ENCODE assay signal across 10 mouse cellular contexts in the genomic region with DNA sequence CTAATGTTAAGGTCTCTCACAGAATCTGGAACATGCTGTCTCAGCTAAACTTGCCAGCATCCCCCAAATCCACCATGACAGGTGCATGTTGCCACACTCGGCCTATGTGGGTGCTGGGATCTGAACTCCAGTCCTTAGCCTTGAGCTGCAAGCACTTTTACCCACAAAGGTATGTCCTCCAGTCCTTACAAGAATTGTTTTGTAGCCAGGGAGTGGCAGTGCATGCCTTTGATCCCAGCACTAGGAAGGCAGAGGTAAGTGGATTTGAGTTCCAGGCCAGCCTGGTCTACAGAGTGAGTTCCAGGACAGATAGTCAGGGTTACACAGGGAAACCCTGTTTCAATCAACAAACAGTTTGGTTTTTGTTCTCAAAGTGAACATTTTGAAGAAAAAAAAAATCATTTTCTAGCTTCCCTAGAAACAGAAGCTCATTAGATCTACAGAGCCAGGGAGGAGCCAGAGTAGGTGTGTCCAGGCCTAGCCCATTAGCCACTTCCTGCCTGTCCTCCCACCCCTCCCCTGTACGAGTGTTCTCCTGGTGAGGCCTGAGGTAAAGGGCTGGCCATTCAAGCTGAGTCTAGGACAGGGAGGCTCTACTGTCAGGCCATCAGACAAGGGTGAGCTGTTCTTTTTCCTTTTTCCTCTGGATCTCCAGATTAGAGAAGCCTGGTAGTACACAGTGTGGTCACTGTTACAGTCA. TPM values are rescaled to one million over a fixed set of nuclear protein-coding genes. Genes with fewer than 3 reads are reported as not detected.
DNase-seq lines count a peak whose midpoint lies in the region; ATAC-seq and TF ChIP-seq lines count a peak whose summit lies in the region.
"Had no signal": no experiment of that assay in that cellular context is flagged by ENCODE, and none has a peak within 500 bp of the region (broad histone marks: within the 10 kb centered on the region; RNA-seq: fewer than 3 reads in every experiment).

No protein-coding gene starts in this region.

- no peak overlapping the region for H3K4me2 ChIP-seq in midbrain, postnatal 0 days (ENCODE audit: low read depth, low read length, poor library complexity, severe bottlenecking)
- no peak overlapping the region for H3K4me2 ChIP-seq in forebrain, postnatal 0 days (ENCODE audit: low read depth)
- H3K4me2 ChIP-seq: midbrain, embryonic 11.5 days had no signal

- no peak for TF ChIP-seq CTCF in E14TG2a.4 (conservative IDR thresholded peaks at IDR 0.05; ENCODE audit: low read length)
- TF ChIP-seq CTCF in midbrain, postnatal 0 days (IDR thresholded peaks at IDR 0.05): no peak
- no peak for TF ChIP-seq CTCF in forebrain, postnatal 0 days (IDR thresholded peaks at IDR 0.05; ENCODE audit: low read depth)

- WGBS in midbrain, postnatal 0 days: 72% methylated on average over 2 of the region's 2 CpGs
- WGBS in forebrain, postnatal 0 days: 60% methylated on average over 2 of the region's 2 CpGs

- H3K9ac ChIP-seq in midbrain, postnatal 0 days (replicated peaks; ENCODE audit: low read length, poor library complexity, severe bottlenecking): no peak overlapping the region
- H3K9ac ChIP-seq in forebrain, postnatal 0 days: no peak overlapping the region

- peak; percentile 33 for DNase-seq in 3134 (ENCODE audit: extremely low read depth, insufficient read length, low spot score)
- DNase-seq in lung, postnatal 10 days: peak; percentile 36
- no peak for DNase-seq in adrenal gland, adult 8-10 months
- DNase-seq in layer of hippocampus, postnatal 25 days (ENCODE audit: extremely low spot score in 1 of 2, low spot score in 1 of 2): no peak
- DNase-seq in midbrain, postnatal 0 days (ENCODE audit: low spot score): no peak
- no peak for DNase-seq in forebrain, postnatal 0 days
- DNase-seq: gastrocnemius, postnatal 10 days had no signal

- peak; percentile 32 for ATAC-seq in granulocyte monocyte progenitor cell, adult 5-6 weeks (replicated peaks; ENCODE audit: poor library complexity, severe bottlenecking)
- ATAC-seq in midbrain, postnatal 0 days (ENCODE audit: low FRiP score): no peak
- ATAC-seq in forebrain, postnatal 0 days: no peak

- H3K4me1 ChIP-seq in E14TG2a.4 (replicated peaks; ENCODE audit: low read depth, low read length): peaks cover 74% of the 10 kb centered on the region
- H3K4me1 ChIP-seq in midbrain, postnatal 0 days (ENCODE audit: insufficient read depth, low read length): no peaks in the 10 kb centered on the region
- H3K4me1 ChIP-seq in forebrain, postnatal 0 days (ENCODE audit: insufficient read depth): no peaks in the 10 kb centered on the region

- H3K9me3 ChIP-seq in E14TG2a.4 (ENCODE audit: low read length): no peaks in the 10 kb centered on the region
- no peaks in the 10 kb centered on the region for H3K9me3 ChIP-seq in midbrain, postnatal 0 days (ENCODE audit: low read length)
- no peaks in the 10 kb centered on the region for H3K9me3 ChIP-seq in forebrain, postnatal 0 days (ENCODE audit: low read length)

- no peaks in the 10 kb centered on the region for H3K36me3 ChIP-seq in E14TG2a.4 (ENCODE audit: insufficient read depth, low read length)
- peaks cover 5% of the 10 kb centered on the region; the same call in 1 of the 2 replicates for H3K36me3 ChIP-seq in midbrain, postnatal 0 days (ENCODE audit: insufficient read depth, low read length)
- H3K36me3 ChIP-seq in forebrain, postnatal 0 days (ENCODE audit: insufficient read depth): 0 out of 2 replicates have a peak, but pooled peaks cover 8% of the 10 kb centered on the region

- peak overlapping the region; percentile 63 for H3K4me3 ChIP-seq in E14TG2a.4 (replicated peaks; ENCODE audit: low read length)
- H3K4me3 ChIP-seq in midbrain, postnatal 0 days (ENCODE audit: low read depth, low read length): no peak overlapping the region
- no peak overlapping the region for H3K4me3 ChIP-seq in forebrain, postnatal 0 days (ENCODE audit: low read depth, low read length)

- no peaks in the 10 kb centered on the region for H3K27me3 ChIP-seq in E14TG2a.4 (ENCODE audit: insufficient read depth, low read length)
- no peaks in the 10 kb centered on the region for H3K27me3 ChIP-seq in midbrain, postnatal 0 days (ENCODE audit: insufficient read depth, low read length)
- no peaks in the 10 kb centered on the region for H3K27me3 ChIP-seq in forebrain, postnatal 0 days (ENCODE audit: insufficient read depth, low read length)

- no peak overlapping the region for H3K27ac ChIP-seq in midbrain, postnatal 0 days (ENCODE audit: low read depth, low read length)
- H3K27ac ChIP-seq in forebrain, postnatal 0 days (ENCODE audit: low read depth, low read length): no peak overlapping the region

RNA-seq across cellular contexts. Expression of gene Fasn, which starts 26.1 kb away (rescaled TPM):
- 79.3 and 146 TPM in 2 replicates for total RNA-seq in granulocyte monocyte progenitor cell, adult 5-6 weeks (2014; fragmentation: Nextera tagmentation)
- 45.2 and 59.7 TPM in 2 replicates for total RNA-seq in granulocyte monocyte progenitor cell, adult 5-6 weeks (2017)
- 1,000 to 10,000 TPM in 1 of 4 experiments, 100 to 1,000 TPM in 3; 300 to 1,377 (median 701) TPM for total RNA-seq in adrenal gland, adult 8-10 months (2022)
- total RNA-seq in layer of hippocampus, postnatal 25 days (2021): 100 to 1,000 TPM; 191 to 198 TPM
- total RNA-seq in midbrain, postnatal 0 days (2014; rRNA removed): 469 and 488 TPM in 2 replicates
- polyA plus RNA-seq in midbrain, postnatal 0 days (2015; fragmentation: Nextera tagmentation; extraction: Ambion mirVana): 76.0 and 85.4 TPM in 2 replicates
- total RNA-seq in forebrain, postnatal 0 days (2014; rRNA removed): 328 and 364 TPM in 2 replicates
- 72.5 and 75.6 TPM in 2 replicates for polyA plus RNA-seq in forebrain, postnatal 0 days (2015; fragmentation: Nextera tagmentation; extraction: Ambion mirVana)

RNA-seq across cellular contexts. Expression of gene Dus1l, which starts 54.3 kb away (rescaled TPM):
- total RNA-seq in granulocyte monocyte progenitor cell, adult 5-6 weeks (2014; fragmentation: Nextera tagmentation): 48.2 and 60.7 TPM in 2 replicates
- total RNA-seq in granulocyte monocyte progenitor cell, adult 5-6 weeks (2017): 63.0 and 74.8 TPM in 2 replicates
- total RNA-seq in adrenal gland, adult 8-10 months (2022): 10 to 100 TPM; 62.8 to 71.6 (median 70.5) TPM
- 10 to 100 TPM; 45.7 to 50.0 TPM for total RNA-seq in layer of hippocampus, postnatal 25 days (2021)
- 46.4 and 52.3 TPM in 2 replicates for total RNA-seq in midbrain, postnatal 0 days (2014; rRNA removed)
- polyA plus RNA-seq in midbrain, postnatal 0 days (2015; fragmentation: Nextera tagmentation; extraction: Ambion mirVana): 38.4 and 41.6 TPM in 2 replicates
- total RNA-seq in forebrain, postnatal 0 days (2014; rRNA removed): 43.0 and 52.0 TPM in 2 replicates
- polyA plus RNA-seq in forebrain, postnatal 0 days (2015; fragmentation: Nextera tagmentation; extraction: Ambion mirVana): 36.1 and 38.6 TPM in 2 replicates

Comparison
In these comparisons a context has a peak if more than half of its experiments do, and no peak if none do; other contexts are left out.
1. DNase-seq: peak in 3134 (single experiment) and lung, postnatal 10 days (single experiment); none in adrenal gland, adult 8-10 months (single experiment), layer of hippocampus, postnatal 25 days (0 of 2), midbrain, postnatal 0 days (single experiment) and forebrain, postnatal 0 days (single experiment).